Mouse (Mus musculus) left cerebral cortex, adult 9 months (tissue): ENCODE measurements around the gene Pa2g4.
A peak's percentile ranks its signal among the peaks of the same experiment; 100 is the strongest.

Source experiments
- DNase-seq, 2 experiments: peaks; one replicate each; pipeline ENCODE4 v3.0.0; 2022; ENCODE audit warnings: low spot score in 2 of 2

Gene Pa2g4

DNA sequence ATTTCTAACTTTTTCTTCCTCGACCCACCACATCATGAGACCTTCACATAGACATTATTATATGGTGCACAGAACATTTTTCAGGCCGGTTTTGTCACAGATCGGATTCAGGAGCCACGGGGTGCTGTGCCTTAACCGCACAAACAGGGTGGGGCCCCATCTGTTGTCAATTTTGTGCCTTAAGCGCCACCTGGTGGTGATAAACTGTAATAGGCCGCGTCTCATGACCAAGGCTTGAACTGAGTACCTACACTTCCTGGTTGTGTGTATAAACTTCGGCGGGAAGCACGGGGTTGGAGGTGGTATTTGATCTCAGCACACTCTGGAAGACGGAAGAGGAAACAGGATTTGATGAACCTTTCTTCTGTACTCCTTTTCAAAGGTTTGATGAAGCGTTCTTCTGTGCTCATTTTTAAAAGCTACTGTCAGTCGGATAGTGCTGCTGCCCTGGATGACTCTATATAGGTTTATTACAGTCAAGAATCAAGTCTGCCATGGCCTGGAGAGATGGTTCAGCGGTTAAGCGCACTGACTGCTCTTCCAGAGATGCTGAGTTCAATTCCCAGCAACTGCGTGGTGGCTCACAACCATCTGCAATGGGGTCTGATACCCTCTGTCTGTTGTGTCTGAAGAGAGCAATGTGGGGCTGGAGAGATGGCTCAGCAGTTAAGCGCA is 29.4 kb downstream of the Pa2g4 start:
- DNase-seq = peak in 1 of 2 experiments; percentile 95

DNA sequence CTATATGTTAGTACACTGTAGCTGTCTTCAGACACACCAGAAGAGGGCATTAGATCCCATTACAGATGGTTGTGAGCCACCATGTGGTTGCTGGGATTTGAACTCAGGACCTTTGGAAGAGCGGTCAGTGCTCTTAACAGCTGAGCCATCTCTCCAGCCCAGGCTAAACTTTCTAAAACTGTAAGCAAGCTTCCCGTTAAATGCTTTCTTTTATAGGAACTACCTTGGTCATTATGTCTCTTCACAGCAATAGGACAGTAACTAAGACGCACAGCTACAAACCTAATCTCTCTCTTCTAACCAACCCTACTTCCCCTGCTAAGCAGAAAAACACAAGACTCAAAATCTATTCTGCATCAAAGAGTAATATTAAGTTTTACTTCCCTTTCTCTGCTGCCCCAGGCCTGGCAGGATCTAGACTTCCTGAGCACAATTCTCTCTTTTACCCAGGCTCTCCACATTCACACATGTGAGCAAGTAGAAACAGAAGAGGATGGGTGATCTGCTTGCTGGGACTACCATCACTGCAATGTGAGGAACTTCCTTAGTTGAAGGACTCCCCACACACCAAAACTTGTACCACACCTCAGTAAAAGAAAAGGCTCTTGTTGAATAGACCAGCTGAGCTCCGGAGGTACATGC is 30.0 kb downstream of the Pa2g4 start:
- no peak for DNase-seq

DNA sequence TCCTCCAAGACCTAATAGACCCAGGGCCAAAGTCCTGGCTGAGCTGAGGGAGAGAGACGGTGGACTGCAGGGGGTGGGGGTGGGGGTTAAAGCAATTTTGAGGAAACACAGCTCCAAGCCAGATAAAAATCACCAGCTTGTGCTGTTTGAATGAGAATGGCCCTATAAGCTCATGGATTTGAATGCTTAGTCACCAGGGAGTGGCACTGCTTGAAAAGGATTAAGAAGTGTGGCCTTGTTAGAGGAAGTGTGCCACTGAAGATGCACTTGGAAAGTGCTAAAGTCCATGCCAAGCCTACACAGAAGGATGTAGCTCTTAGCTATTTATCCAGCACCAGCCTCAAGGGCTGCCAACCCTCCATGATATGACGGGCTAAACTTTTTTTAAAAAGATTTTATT is 30.6 kb downstream of the Pa2g4 start:
- DNase-seq = no peak

DNA sequence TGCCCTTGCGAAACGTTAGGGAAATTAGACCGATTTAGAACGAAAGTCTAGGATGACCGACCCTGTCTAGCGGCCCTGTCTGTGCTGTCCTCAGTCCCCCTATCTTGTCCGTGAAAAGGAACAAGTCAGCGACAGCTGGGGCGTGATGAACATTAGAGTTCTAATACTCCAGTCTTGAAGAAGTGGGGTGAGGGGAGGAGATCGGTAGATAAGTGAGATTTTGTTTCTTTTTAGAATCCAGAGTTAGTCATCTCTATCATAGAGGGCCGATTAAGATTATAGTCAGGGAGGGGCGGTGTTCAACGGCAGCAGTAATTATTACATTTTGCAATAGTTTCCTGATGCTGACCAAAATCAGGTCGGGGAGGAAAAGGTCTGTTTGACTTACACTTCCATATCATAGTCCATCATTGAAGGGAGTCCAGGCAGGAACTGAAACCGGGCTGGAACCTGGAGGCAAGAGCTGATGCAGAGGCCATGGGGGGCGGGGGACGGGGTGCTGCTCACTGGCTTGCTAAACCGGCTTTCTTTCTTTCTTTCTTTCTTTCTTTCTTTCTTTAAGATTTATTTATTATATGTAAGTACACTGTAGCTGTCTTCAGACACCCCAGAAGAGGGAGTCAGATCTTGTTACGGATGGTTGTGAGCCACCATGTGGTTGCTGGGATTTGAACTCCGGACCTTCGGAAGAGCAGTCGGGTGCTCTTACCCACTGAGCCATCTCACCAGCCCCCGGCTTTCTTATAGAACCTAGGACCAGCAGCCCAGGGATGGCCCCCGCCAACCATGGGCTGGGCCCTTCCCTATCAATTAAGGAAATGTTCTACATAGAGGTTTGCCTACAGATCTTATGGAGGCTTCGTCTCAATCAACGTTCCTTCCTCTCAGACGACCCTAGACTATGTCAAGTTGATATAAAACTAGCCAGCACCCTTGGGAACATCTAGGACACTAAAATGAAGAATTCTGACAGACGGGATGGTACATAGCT is 39.1 kb downstream of the Pa2g4 start:
- no peak for DNase-seq

DNA sequence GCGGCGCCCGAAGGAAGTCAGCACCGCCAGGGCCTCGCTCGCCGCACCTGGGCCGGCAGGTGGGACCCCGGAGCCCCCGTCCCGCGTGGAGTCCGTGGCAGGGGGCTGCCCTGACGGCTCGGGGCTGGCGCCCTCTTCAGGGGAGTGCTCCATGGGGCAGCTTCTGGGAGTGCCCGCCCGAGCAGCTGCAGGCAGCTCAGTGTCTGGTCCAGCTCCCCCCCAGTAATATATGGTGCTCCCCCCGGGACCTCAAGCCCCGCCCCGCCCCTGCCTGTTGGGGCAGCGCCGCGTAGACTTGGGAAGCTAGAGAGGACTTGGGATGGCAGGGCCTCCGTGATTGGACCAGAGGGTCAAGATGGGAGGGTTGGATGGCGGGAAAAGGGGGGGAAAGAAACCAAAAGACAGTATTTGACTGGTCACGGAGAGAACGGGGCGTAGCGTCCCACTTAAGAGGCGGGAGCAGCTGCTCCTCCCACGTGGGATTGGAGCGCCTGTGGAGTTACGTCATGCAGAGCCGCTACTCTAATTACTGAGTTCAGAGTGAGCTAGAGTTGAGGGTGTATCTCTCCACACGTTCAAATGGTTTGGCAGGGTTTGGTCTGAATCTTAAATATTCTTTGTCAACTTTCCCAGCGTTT is 40.0 kb downstream of the Pa2g4 start, which contains the start of gene Esyt1:
TSS of gene Esyt1 (minus strand) at position 201 of the 638 bp plus-strand sequence.
- peak; percentile 92 to 94 for DNase-seq

DNA sequence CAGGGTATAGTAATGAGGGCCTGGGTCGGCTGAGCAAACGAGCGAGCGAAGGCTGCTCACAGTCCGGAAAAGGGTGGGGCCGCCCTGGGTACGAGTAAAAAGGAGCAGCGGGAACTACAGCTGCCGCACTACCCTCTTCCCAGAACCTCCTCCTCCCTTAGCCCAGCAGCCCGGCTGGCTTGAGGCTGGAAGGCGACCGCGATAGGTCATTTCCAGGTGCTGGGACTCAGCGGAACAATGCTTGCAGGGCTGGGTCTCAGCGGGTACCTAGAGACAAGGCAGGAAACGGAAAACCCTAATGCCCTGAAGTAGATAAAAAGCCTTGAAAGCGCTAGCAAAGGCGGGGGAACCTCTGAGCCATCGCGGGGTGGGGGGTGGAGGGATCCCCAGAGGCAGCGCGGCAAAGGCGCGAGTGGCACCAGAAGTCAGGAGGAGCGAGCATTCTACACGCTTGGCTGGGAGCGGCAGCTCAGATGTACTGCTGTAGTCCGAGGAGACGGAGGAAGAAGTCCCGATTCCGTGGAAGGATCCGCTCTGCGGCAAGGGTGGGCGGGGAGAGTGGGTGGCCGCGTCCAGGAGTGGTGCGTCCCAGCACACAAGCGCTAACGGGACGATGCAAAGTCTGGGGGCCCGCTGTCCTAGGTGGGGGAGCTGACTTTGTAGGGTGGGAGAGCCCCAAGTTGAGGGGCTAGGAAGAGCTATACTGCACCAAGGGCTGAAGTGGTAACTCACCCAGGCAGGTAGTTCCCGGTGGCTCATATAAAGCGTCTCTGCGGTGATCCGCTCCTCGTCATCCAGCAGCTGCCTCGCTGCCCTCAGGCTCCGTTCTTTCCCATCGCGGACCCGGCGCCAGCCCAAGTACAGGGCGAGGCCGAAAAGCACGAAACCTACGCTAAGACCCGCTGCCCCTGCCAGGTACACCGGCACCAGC is 40.8 kb downstream of the Pa2g4 start:
- DNase-seq = peak in 1 of 2 experiments; percentile 43

DNA sequence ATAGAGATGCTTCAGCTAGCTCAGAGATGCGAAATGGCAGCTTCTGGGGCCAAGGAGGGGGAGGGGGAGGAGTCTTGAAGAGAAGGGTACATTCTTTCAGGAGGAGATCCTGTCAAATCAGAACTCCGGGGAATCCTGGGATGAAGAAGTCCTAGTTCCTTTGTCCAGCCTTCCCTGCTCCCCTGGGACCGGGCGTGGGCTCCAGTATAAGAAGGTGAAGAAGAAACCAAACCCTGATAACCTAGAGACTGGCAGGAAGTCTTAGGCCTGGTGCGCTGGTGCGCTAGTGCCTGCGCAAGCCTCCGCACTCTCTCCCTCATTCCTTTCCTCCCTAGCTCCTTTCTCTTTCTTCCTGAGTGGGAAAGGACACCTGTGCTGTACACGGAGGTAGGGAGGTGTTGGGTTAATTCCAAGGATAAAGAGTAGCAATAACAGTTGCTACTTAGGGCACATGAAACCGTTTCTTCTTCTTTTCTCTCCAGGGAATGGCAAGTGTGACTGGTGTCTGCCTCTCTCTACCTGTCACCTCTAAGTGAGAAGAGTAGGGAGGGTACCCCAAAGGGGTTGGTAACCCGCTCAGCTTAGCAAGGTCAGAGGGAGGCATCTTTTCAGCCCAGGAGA is 41.6 kb downstream of the Pa2g4 start:
- no peak for DNase-seq

DNA sequence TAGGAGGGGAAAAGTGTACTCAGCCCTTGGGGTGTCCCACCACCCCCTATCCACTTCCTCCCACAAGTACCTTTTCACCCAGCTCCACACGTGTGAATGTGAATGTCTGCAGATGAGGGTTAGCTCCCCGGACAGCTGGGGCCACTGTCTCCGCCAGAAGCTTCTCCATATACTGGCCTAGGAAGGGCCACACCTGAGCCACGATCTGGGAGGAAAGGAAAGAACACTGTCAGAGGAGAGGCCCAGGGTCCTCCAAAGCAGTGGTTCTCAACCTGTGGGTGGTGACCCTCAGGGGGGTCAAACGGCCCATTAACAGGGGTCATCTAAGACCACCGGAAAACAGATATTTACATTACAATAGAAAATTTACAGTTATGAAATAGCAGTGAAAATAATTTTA is 43.4 kb downstream of the Pa2g4 start:
- DNase-seq = no peak

DNA sequence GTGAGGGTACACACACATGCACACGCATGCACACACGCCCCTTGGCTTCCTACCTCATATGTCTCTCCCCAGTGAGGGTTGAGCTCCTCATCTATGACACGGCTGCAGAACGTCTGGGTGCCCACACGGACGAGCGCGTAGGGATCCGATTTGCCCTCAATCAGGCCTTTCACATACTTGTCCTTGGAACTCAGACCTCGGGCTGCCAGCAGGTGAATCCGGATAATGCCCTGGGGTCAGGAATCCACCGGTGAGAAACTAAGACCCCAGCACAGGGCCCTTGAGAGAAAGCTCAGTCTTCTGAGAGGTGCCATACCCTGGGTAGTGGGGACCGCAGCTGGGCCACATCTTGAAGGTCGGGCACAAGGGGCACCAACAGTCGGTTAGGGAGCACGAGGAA is 45.2 kb downstream of the Pa2g4 start:
- DNase-seq = no peak

DNA sequence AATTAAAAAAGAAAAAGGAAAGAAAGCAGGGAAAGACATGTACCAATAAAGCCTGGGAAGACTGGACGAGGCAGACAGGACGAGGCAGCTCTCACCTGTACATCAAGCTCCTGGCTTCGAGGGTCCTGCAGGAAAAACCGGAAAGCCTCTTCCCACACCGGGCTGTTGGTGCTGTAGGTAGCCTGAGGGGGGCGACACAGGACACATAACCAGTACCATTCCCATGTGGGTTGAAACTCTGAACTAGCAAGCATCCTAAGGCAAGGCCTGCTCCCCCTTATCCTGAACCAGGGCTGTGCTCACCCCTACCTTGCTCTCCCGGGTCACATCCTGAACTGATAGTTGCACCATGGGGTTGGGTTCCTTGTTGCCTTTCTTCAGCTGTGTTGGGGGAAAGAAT is 47.0 kb downstream of the Pa2g4 start:
- DNase-seq = peak in 1 of 2 experiments; percentile 42

DNA sequence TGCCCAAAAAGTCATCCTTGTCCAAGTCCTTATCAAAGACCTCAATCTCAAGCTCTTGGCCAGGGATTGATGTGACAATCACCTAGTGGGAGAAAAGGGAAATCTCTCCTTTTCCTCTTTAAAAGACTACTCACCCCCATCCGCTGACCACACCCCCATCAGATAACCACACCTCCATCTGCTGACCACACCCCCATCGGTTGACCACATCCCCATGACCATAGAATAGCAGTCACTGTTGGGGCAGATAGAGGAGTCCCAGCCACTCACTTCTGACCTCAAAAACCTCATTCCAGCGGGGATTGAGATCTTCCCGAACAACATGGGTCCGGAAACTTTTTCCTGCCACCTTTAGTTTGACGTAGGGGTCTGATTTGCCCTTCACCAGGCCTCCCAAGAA is 49.1 kb downstream of the Pa2g4 start:
- no peak for DNase-seq

DNA sequence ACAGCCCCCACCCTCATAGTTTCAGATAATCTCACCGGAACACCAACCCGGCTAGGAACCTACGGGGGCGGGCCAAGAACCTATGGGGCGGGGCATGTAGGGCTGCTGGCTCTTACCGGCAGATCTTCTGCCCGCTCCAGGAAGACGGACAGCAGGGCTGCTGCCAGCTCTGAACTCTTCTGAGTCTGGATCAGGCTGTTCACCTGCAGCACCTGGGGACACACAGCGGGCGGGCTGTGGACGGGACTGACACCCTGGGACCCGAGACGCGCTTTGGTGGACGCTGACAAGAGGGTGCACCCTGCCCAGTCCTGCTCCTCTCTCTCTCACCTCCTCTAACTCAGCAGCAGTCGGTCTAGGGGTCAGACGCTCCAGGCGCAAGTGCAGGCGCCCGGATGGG is 49.8 kb downstream of the Pa2g4 start:
- no peak for DNase-seq

DNA sequence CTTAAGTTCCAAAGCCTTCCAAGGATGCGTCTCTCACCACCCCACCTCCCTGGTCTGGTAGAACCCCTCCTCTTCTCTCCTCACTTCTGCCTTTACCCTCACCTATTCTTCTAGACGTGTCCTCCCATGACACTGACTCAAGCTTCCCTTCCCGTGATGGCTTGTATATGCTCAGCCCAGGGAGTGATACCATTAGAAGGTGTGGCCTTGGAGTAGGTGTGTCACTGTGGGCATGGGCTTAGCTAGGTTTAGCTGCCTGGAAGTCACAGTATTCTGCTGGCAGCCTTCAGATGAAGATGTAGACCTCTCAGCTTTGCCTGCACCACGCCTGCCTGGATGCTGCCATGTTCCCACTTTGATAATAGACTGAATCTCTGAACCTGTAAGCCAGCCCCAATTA is 50.7 kb downstream of the Pa2g4 start:
- no peak for DNase-seq

DNA sequence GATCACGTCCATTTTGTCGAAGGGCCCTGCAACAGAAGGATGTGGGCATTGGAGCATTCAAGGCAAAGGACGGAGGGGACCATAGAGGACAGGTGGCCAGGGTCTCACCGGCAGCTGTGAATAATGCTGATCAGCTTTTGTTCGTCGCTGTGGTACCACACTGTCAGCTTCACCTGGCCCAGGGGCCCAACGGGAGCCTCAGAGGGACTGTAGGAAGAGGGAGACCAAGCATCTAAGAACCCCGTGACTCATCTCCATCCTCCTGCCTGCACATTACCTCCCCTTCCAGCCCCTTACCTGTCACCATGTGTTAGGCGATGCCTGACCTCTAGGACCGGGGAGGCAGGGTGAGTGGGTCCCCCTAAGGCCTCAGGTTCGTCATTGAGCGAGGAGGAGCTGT is 54.0 kb downstream of the Pa2g4 start:
- no peak for DNase-seq

DNA sequence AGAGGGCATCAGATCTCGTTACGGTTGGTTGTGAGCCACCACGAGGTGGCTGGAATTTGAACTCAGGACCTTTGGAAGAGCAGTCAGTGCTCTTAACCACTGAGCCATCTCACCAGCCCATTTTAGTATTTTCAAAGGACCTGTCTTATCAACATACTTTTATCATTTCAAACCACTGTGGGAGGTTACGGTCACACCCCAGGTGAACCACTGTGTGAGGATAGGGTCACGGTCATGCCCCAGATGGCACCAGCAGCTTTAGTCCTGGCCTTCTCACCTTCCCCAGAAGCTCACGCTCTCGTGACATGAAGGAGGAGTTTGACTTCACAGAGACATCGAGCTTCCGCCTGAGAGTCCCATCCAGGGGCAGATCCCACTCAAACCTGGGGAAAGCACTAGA is 54.6 kb downstream of the Pa2g4 start:
- no peak for DNase-seq

DNA sequence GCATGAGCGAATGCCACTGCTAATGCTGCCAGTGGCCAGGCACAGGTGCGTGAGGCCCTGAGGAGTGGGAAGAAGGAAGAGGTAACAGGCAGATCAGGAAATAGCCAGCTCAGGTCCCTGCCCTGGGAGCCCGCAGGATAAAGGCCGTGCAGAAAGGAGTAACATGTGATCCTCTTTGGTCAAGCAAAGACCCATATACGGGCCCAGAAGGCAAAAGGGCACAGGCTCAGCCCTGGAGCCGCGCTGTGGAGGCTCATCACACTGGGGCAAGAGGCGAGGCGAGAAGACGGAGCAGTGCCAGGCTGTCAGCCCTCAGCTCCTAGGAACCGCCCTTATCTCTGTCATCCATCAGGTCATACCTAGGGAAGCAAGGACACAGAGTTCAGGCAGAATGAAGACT is 55.5 kb downstream of the Pa2g4 start:
- DNase-seq = no peak

DNA sequence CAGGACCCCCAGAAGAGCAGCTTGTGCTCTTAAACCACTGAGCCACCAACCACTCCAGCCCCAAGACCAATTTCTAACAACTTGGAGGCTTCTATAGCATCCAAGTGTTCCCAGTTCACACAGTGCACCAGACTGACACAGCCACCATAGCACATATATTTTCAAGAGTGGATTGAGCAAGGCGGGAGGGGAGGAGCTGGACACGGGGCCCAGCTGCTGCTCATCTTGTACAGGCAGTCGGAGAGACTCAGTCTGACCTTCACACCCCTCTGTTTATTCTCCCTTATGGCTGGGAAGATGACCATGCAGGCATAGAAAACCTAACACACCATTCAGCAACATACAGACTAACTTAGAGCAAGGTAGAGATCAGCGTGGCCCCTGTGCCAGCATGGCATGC is 56.0 kb downstream of the Pa2g4 start:
- no peak for DNase-seq

DNA sequence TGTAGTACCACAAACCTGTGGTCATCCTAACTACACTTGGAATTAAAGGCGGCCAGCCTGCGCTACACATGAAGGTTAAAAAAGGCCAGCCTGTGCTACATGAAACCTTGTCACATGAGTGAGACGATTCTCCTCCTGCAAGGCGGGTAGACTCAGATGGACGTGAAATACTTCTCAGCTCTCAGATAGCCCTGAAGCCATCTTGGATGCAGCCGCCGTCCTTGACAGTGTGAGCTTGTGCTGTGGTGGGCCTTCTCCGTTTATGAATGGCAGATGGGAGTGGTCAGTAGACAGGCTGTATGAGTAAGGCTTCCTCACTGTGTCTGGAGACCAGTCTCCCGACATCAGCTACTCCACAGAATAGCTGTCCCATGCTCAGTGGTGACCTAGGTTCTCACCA is 56.6 kb downstream of the Pa2g4 start:
- no peak for DNase-seq

DNA sequence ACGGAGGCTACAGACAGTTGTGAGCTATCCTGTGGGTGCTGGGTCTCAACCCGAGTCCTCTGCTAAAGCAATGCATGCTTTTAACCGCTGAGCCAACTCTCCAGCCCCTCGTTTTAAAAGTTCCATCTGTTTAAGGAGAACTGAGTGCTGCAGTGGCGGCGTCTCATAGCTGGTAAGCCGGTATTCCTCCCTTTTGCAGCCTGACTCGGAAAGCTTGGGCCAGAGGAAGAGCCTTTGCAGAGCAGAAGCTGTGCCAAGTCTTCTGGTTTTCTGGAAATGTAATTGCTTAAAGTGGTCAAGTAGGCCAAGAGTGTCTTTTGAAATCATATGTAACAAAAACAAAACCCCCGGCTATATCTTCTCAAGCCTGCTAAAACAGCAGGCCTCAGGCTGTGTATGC is 57.5 kb downstream of the Pa2g4 start:
- no peak for DNase-seq
